Mouse (Mus musculus) left cerebral cortex, postnatal 36 days (tissue): Measurements from ENCODE around the gene Metap1. TPM values are rescaled to one million over a fixed set of nuclear protein-coding genes. Genes with fewer than 3 reads are reported as not detected.
A peak's percentile ranks its signal among the peaks of the same experiment; 100 is the strongest.

Source experiments
- DNase-seq, 2 experiments: peaks; one replicate each; pipeline ENCODE4 v3.0.0; 2021 to 2022; ENCODE audit warnings: low spot score in 2 of 2, mixed read lengths in 1 of 2
- intact Hi-C: fragments of 180-260 bp; cut with DNase I; formaldehyde crosslinking; loops from one replicate; pipeline ENCODE4 v1.15.1; 2025
- total RNA-seq, 2 experiments: library from RNA; stranded (reverse); gene quantifications; 2 replicates each; pipeline ENCODE4 v1.2.3; 2021

Gene Metap1
- total RNA-seq, 2 experiments from 2014 or later = 38.1 to 39.7 TPM

- DNase-seq = no peak
- intact Hi-C loops = loop anchor here (10.0 kb wide), 2 partner anchors 443 to 733 kb away; no protein-coding TSS in a partner anchor
Observed at GRCm38 (mm10) chr3:138461832-138462231, 27.5 kb downstream of the Metap1 start.

DNA sequence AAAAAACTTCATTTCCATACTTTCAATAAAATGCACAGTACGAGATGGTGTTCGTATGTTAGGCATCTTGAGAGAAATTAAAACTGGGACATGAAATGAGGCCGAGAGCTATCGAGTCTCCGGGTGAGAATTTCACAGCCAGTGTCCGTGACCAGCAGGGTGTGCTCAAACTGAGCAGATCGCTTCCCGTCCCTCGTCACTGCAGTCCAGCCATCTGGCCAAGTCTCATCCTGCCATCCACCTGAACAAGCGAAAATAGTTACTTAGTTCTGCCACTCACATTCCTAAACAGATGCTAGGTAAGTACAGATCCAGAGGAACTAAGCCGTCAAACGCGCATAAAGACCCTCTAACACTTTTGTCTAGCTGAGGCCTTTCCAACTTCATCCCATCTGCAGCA is 29.1 kb downstream of the Metap1 start:
- intact Hi-C loops = loop anchor here (10.0 kb wide), 2 partner anchors 445 to 735 kb away; no protein-coding TSS in a partner anchor
- peak; percentile 34 to 43 for DNase-seq

DNA sequence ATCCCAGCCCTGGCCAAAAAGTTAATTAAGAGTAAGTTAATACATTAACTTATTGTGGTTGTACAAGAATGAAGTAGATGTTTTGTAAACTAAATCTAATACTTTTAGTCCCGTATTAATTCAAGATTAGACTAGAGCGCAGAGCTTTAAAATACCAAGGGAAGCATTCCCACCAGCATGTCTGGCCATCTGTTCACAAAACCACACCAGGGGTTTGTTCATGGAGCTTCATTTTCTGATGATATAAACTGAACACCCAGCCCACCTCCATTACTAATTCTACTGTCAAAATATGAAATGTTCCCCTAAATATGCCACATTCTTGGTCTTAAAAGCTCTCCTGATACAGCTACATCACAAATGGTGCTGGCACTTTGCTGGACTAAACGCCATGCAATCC is 30.9 kb downstream of the Metap1 start:
- no peak for DNase-seq
- intact Hi-C loops = no loop called here

- intact Hi-C loops = no loop called here
- no peak for DNase-seq
Observed at GRCm38 (mm10) chr3:138454711-138455435, 34.4 kb downstream of the Metap1 start.

- intact Hi-C loops = no loop called here
- no peak for DNase-seq
Observed at GRCm38 (mm10) chr3:138454234-138454633, 35.1 kb downstream of the Metap1 start.

DNA sequence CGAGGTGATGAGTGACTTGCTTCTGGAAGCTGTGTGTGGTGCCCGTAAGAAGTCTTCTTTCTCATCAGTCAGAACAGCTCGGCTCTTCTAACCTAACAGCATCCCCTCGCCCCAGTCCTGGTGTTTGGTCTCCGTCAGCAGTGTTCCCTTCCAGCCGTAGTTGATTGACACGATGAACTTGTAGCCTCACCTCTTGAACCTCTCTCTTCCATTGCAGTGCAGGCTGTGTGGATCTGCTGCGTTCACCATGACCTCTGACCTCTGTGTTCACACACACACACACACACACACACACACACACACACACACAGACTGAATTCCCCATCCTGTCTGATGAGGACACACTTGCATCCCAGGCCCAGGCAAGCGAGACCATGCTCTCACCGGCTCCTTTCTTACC is 37.1 kb downstream of the Metap1 start:
- intact Hi-C loops = no loop called here
- no peak for DNase-seq

GRCm38 (mm10) chr3:138448077-138448860 is 41.0 kb downstream of the Metap1 start:
- no peak for DNase-seq
- intact Hi-C loops = no loop called here

GRCm38 (mm10) chr3:138443465-138443771 is 45.9 kb downstream of the Metap1 start:
- no peak for DNase-seq
- intact Hi-C loops = no loop called here

DNA sequence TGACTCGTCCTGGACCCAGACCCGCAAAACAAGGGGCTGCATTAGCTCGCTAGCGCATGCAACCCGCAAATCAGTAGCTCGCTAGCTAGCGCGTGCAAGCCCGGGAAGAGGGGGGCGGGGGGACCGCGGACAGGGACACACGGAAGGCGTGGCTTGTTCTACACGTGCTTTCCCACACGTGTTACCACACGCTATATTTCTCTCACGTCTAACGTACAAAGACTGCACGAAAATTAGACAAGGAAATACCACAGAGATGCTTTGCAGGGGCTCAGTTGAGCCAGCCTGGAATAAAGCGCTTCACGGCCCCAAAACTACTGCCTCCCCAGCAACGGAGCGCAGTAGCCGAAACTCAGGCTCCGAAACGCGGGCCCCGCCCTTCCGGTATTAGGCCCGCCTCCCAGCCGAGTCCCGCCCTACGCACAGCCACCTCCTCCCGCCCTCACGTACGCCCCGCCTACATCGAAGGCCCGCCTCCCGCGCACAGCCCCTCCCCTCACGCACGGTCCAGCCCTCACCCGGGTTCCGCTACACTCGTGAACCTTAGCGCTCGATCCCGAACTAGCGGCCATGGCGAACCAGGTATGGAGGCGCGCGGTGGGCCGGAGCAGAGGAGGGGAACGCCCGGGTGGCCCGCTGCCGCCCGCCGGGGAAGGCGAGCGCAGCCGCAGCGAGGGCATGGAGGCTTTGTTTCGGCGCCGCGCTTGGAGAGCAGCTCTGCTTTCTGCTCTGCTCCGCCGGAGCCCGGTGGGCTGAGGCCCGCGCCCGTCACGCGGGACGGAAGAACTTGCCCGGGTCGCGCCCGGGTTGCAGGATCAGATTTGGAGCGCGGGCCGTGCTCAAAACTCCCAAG is 46.5 kb downstream of the Metap1 start, which contains the start of gene Adh5:
Gene Adh5, plus strand, starts transcription at position 482 of the 853 bp plus-strand sequence.
- DNase-seq = peak; percentile 85 to 88

DNA sequence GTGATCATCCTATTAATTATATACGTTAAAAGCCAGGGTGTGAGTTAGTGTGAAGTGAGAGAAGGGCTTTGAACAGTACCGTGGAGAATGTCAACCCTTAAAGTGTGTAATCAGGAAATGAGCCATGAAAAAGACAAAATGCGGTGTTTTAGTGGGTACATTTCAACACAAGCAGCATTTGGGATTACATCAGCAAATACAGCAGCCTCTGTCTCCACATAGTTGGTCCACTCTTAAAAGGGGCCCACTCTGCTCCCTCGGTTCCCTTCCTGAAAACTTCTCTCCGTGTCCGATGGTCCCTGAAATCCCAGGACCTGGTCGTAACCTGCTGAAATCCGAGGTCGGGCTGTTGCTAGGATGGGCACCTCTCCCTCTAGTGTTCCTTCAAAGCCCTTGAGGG is 47.1 kb downstream of the Metap1 start:
- intact Hi-C loops = no loop called here
- no peak for DNase-seq

More for the DNA sequence above, 46.5 kb downstream of the Metap1 start, which contains the start of gene Adh5:
- intact Hi-C loops = no loop called here

DNA sequence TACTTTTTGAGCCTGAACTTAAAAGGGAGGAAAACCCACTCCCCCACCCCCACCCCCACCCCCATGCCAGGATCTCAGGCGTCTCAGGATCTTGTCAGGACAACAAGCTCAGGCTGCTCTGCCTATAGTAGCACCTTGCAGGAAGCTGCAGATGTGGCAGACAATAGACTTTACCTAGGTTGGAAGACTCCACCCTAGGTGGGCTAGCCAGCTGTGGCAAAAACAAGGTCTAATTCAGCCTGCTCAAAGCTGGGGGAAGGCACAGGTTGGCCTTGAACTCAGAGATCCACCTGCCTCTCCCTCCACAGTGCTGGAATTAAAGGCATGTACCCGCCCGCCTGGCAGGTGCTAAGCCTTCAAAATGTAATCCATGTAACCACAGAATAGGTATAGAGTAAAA is 50.6 kb downstream of the Metap1 start:
- intact Hi-C loops = no loop called here
- DNase-seq = no peak

DNA sequence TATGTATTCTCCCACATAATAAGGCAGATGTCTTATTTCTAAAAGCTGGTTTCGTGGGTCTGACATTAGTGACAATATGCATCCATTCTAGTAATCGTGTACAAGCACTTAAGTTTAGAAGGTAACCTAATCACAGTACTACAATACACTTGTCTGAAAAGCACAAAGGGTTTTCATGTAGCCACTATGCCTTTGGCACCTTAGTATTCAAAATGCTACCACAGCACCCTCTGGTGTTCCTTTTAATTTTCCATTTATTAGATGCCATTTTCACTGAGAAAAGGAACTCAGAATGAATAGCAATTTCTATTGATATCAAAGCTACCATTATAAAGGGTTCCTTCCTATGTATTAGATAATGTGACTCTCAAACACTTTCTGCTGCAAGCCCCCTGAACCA is 57.5 kb downstream of the Metap1 start:
- intact Hi-C loops = loop anchor here (2.0 kb wide), 1 partner anchor 235 kb away; no protein-coding TSS in a partner anchor
- no peak for DNase-seq

GRCm38 (mm10) chr3:138430360-138430976 is 58.8 kb downstream of the Metap1 start:
- DNase-seq = no peak
- intact Hi-C loops = no loop called here

DNA sequence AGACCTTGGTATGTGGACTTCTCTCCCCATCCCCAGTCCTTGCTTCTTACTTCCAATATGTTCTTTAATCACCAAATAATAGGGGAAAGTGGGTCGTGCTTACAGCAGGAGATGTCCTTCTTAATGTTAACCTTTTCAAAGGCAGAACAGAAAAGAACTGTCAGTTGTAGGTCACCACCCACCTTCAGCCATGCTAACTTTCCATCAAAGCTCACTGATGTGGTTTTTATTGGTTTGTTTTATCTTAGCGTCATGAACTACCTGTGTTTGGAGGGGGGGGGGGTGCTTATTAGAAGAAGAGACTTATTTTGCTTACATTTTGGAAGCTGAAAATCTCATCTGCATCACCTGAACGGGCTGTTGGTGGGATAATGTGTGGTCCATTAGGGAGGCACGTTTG is 65.1 kb downstream of the Metap1 start:
- DNase-seq = no peak
- intact Hi-C loops = no loop called here

- DNase-seq = no peak
- intact Hi-C loops = no loop called here
Observed at GRCm38 (mm10) chr3:138423664-138424063, 65.7 kb downstream of the Metap1 start.

GRCm38 (mm10) chr3:138420385-138420784 is 68.9 kb downstream of the Metap1 start:
- DNase-seq = no peak
- intact Hi-C loops = no loop called here

DNA sequence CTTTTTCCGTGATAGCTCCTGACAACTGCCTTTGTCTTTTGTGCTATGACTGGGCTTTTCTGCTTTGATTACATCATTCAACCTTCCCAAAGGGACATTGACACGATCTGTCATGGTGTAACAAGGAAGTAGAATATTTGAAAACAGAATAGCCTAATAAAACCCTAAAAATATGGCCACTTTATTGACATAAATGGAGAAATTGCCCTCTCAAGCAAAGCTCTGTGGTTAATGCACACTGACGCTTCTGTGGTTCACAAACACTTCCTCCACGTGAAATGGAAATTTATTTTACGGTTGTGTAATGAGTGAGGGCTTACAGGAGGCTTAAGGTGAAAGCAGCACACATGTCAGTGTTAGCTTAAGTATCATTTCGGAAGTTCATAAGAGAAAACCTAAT is 69.9 kb downstream of the Metap1 start:
- DNase-seq = no peak
- intact Hi-C loops = no loop called here

GRCm38 (mm10) chr3:138415121-138415690 is 74.1 kb downstream of the Metap1 start, which contains the start of gene Adh4:
Gene Adh4 (plus strand): TSS chr3:138415466.
- no peak for DNase-seq
- intact Hi-C loops = no loop called here

DNA sequence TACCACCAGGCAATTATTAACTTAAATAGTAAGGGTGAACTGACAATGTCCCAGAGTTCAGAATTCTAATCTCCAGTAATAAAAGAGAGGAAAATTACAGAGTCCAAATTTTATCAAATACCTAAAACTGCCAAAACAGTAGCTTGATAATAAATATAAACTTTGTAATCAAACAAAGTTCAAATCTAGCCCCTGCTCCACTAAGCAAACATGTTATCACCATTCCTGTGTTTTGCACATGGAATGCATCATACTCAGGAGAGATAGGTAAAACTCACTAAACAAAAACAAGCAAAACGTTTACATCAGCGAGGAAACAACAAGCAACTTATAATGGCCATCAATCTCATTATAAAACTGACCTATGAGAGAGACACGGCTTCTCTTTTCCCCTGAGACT is 79.1 kb downstream of the Metap1 start:
- intact Hi-C loops = no loop called here
- no peak for DNase-seq
